Mouse (Mus musculus) inflammation-experienced regulatory T-cells (primary cell): ENCODE measurements around the gene Shc4. TPM values are rescaled to one million over a fixed set of nuclear protein-coding genes. Genes with fewer than 3 reads are reported as not detected.

ENCODE experiments used
- polyA plus RNA-seq, 2 experiments: library from polyadenylated mRNA; unstranded; fragments of 100-300 nt; shearing (Covaris generic); gene quantifications; one replicate each; pipeline ENCODE4 v1.2.1; 2017

Shc4 gene
- 1 to 10 TPM in 1 of 2 experiments, under 1 TPM in 1; 0.66 to 2.1 TPM for polyA plus RNA-seq

GRCm38 (mm10) chr2:125724086-125724430 lies at the start of gene Shc4:
Gene Shc4 (minus strand): TSS chr2:125724148.

GRCm38 (mm10) chr2:125672957-125673631 lies 50.9 kb downstream of the Shc4 start, which contains the start of gene Eid1:
Gene Eid1 (plus strand): TSS chr2:125673095.

GRCm38 (mm10) chr2:125624837-125625351 lies 99.1 kb downstream of the Shc4 start, which contains the start of gene Cep152:
Gene Cep152 (minus strand): TSS chr2:125625113.

Other genes with a start within 250 kb of the Shc4 start
- under 1 TPM; 0.07 to 0.71 TPM for gene Gm9913, start 219.1 kb downstream of the Shc4 start, polyA plus RNA-seq
- under 1 TPM; 0.02 to 0.47 TPM for gene Fbn1, start 216.2 kb downstream of the Shc4 start, polyA plus RNA-seq
- 10 to 100 TPM; 10.1 to 12.2 TPM for gene Cep152, start 99.0 kb downstream of the Shc4 start, polyA plus RNA-seq
- 10 to 100 TPM; 40.0 to 58.9 TPM for gene Eid1, start 51.1 kb downstream of the Shc4 start, polyA plus RNA-seq
- 10 to 100 TPM; 37.7 to 39.3 TPM for gene Secisbp2l, start 58.7 kb upstream of the Shc4 start, polyA plus RNA-seq
- 10 to 100 TPM; 31.3 to 33.3 TPM for gene Galk2, start 135.0 kb upstream of the Shc4 start, polyA plus RNA-seq
- gene Cops2, start 135.0 kb upstream of the Shc4 start, polyA plus RNA-seq = 10 to 100 TPM; 42.6 to 49.2 TPM